Mouse (Mus musculus) liver, embryonic 14.5 days (tissue): ENCODE results near the gene Kcnk18. TPM values are rescaled to one million over a fixed set of nuclear protein-coding genes. Genes with fewer than 3 reads are reported as not detected.

ENCODE experiments used
- ATAC-seq: fragments of 200-750 bp; cut with Nextera tagmentation; 2 replicates; pipeline ENCODE4 v1.8.0; 2017; ENCODE audit warnings: moderate number of reproducible peaks, mild to moderate bottlenecking, moderate library complexity; ENCODE audit not compliant: insufficient read depth
- DNase-seq, 3 experiments: peaks; one replicate each; pipeline ENCODE4 v3.0.0-alpha.2; 2012 to 2013; ENCODE audit warnings: low read depth in 3 of 3, low spot score in 3 of 3
- H3K27ac ChIP-seq: fragments of 300-500 bp; sonication (generic); 2 replicates; pipeline ENCODE4 v1.5.1; 2014; ENCODE audit warnings: moderate library complexity, mild to moderate bottlenecking, control low read depth, inconsistent platforms
- H3K27me3 ChIP-seq: fragments of 300-500 bp; sonication (generic); 2 replicates; pipeline ENCODE4 v1.6.1; 2014; ENCODE audit warnings: mild to moderate bottlenecking, low read length, moderate library complexity; ENCODE audit not compliant: control insufficient read depth, insufficient read depth
- H3K36me3 ChIP-seq: fragments of 300-500 bp; sonication (generic); replicated peaks from 2 replicates; pipeline ENCODE4 v1.6.1; 2014; ENCODE audit warnings: low read depth; ENCODE audit not compliant: control insufficient read depth, insufficient read depth
- H3K4me1 ChIP-seq, 2 experiments: fragments of 200-500 bp in 1 of 2; fragments of 300-500 bp in 1 of 2; sonication (generic) in 1 of 2; replicated peaks; 2 replicates each; pipeline ENCODE4 v1.6.1; 2012 to 2014; ENCODE audit warnings: antibody characterized with exemption in 1 of 2, inconsistent platforms in 1 of 2, low read length in 1 of 2; ENCODE audit not compliant: control insufficient read depth in 2 of 2, insufficient read depth in 2 of 2
- H3K4me2 ChIP-seq: fragments of 300-500 bp; sonication (generic); 2 replicates; pipeline ENCODE4 v1.6.1; 2014; ENCODE audit warnings: low read depth, mild to moderate bottlenecking, control low read depth, moderate library complexity
- H3K4me3 ChIP-seq, 2 experiments: fragments of 200-500 bp in 1 of 2; fragments of 300-500 bp in 1 of 2; sonication (generic) in 1 of 2; 2 replicates each; pipeline ENCODE4 v1.5.1; 2012 to 2014; ENCODE audit warnings: low read depth in 2 of 2, low read length in 2 of 2, mild to moderate bottlenecking in 2 of 2, control low read depth in 1 of 2, inconsistent platforms in 1 of 2, moderate library complexity in 1 of 2; ENCODE audit not compliant: insufficient read depth in 1 of 2
- H3K9ac ChIP-seq: fragments of 300-500 bp; sonication (generic); replicated peaks from 2 replicates; pipeline ENCODE4 v1.6.1; 2014; ENCODE audit warnings: mild to moderate bottlenecking, control low read depth, moderate library complexity
- H3K9me3 ChIP-seq: fragments of 300-500 bp; sonication (generic); 2 replicates; pipeline ENCODE4 v1.6.1; 2016; ENCODE audit warnings: low read length, mixed read lengths; ENCODE audit not compliant: control insufficient read depth
- CTCF ChIP-seq: IDR thresholded peaks from 2 replicates; pipeline ENCODE4 v1.5.1; 2016; ENCODE audit warnings: antibody characterized with exemption, low read depth, control low read depth
- EP300 ChIP-seq: IDR thresholded peaks from 2 replicates; pipeline ENCODE4 v1.6.1; 2016; ENCODE audit warnings: antibody characterized with exemption, low read depth
- WGBS: fragments of 180-500 bp; shearing (Covaris S2); extraction: QIAGEN DNeasy Blood & Tissue Kit; methylation state at CpG from one replicate; pipeline ENCODE4 v1.1.7; 2014; ENCODE audit not compliant: insufficient replicate concordance; 5-methylcytosine and 5-hydroxymethylcytosine counted together
- polyA plus RNA-seq, 2 experiments: library from polyadenylated mRNA; depleted of rRNA in 1 of 2; stranded (reverse) in 1 of 2; unstranded in 1 of 2; fragments of >200 nt; fragmentation: Nextera tagmentation in 1 of 2; extraction: Ambion mirVana in 1 of 2; gene quantifications; 2 replicates each; pipeline versions ENCODE4 v1.2.1 to v1.2.3; 2012 to 2014

Kcnk18 gene
- polyA plus RNA-seq, 2 experiments: not detected

DNA sequence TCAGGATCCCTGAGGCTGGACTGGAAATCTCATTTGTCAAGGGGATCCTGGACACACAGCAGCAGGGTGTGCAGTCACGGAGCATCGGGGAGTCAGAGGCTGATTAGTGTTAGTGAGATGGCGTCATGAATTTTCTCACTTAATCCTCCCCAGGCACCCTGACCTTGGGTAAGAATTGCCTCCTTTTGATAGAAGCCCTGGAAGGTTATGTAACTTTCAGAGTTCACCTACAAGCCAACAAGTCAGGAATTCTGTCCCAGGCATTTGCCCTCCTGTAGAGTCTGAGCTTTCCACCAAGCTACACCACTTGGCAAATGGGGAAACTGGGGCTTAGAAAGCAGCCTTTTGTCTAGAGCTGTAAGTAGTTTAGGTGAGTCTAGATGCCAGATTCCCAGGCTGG, 2.1 kb downstream of the Kcnk18 start:
- H3K36me3 ChIP-seq: no peaks in the 10 kb centered on the region
- TF ChIP-seq CTCF: no peak
- no peak for TF ChIP-seq EP300
- no peak overlapping the region for H3K4me2 ChIP-seq
- ATAC-seq (no peak), DNase-seq (no peak)
- WGBS: 60% methylated on average over 3 of the region's 3 CpGs
- H3K4me1 ChIP-seq: no peaks in the 10 kb centered on the region
- H3K27ac ChIP-seq: no peak overlapping the region
- H3K4me3 ChIP-seq: no peak overlapping the region
- no peaks in the 10 kb centered on the region for H3K27me3 ChIP-seq
- no peaks in the 10 kb centered on the region for H3K9me3 ChIP-seq
- H3K9ac ChIP-seq: no peak overlapping the region

DNA sequence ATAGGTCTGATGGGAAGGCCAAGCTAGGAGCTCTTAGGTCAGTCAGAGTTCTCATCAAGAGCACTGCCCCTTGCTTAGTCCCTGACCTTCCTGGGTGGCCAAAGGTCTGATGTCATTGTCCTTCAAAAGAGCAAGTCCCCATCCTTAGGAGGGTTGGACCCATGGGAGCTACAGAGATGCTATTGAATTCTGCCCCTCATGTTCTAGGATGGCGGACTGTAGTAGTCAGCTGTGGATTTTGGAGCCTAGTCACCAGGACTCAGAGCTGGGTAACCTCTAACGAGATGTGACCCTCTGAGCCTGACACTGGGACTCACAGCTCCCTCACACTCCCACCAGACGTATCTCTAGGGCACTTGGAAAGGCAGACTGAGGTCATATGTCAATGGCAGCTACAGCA, 9.4 kb downstream of the Kcnk18 start:
- no peak for ATAC-seq
- TF ChIP-seq EP300: no peak
- TF ChIP-seq CTCF: no peak
- Histone ChIP-seq H3K4me3 (no peak overlapping the region), H3K27me3 (no peaks in the 10 kb centered on the region), H3K4me2 (no peak overlapping the region), H3K9me3 (no peaks in the 10 kb centered on the region), H3K36me3 (no peaks in the 10 kb centered on the region), H3K27ac (no peak overlapping the region), H3K4me1 (no peaks in the 10 kb centered on the region), H3K9ac (no peak overlapping the region)
- DNase-seq: no peak
- WGBS: 42% methylated on average over 3 of the region's 3 CpGs

- H3K4me3 ChIP-seq: no peak overlapping the region
- DNase-seq (no peak), ATAC-seq (no peak)
- H3K27me3 ChIP-seq: no peaks in the 10 kb centered on the region
- no peak for TF ChIP-seq CTCF
- TF ChIP-seq EP300: no peak
- no peaks in the 10 kb centered on the region for H3K9me3 ChIP-seq
- H3K36me3 ChIP-seq: no peaks in the 10 kb centered on the region
- H3K9ac ChIP-seq: no peak overlapping the region
- H3K27ac ChIP-seq: no peak overlapping the region
- H3K4me2 ChIP-seq: no peak overlapping the region
- no peaks in the 10 kb centered on the region for H3K4me1 ChIP-seq
- WGBS: 37% methylated on average over 5 of the region's 5 CpGs
These were observed 13.8 kb downstream of the Kcnk18 start for GRCm38 (mm10) chr19:59232786-59233185.

DNA sequence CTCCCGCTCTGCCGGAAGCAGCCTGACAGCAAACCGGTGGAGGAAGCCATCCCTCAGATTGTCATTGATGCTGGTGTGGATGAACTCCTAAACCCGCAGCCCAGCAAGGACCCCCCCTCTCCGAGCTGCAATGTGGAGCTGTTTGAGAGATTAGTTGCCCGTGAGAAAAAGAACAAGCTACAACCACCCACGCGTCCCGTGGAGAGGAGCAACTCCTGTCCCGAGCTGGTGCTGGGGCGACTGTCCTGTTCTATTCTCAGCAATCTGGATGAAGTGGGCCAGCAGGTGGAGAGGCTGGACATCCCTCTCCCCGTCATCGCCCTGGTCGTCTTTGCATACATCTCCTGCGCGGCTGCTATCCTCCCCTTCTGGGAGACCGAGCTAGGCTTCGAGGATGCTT, 16.0 kb downstream of the Kcnk18 start:
- Histone ChIP-seq H3K4me1 (no peaks in the 10 kb centered on the region), H3K27ac (no peak overlapping the region), H3K9ac (no peak overlapping the region), H3K36me3 (no peaks in the 10 kb centered on the region), H3K4me2 (no peak overlapping the region), H3K27me3 (peaks cover 2% of the 10 kb centered on the region; the same call in 1 of the 2 replicates), H3K9me3 (no peaks in the 10 kb centered on the region), H3K4me3 (no peak overlapping the region)
- TF ChIP-seq EP300 (no peak), CTCF (no peak)
- 62% methylated on average over 18 of the region's 18 CpGs for WGBS
- DNase-seq: no peak
- no peak for ATAC-seq

DNA sequence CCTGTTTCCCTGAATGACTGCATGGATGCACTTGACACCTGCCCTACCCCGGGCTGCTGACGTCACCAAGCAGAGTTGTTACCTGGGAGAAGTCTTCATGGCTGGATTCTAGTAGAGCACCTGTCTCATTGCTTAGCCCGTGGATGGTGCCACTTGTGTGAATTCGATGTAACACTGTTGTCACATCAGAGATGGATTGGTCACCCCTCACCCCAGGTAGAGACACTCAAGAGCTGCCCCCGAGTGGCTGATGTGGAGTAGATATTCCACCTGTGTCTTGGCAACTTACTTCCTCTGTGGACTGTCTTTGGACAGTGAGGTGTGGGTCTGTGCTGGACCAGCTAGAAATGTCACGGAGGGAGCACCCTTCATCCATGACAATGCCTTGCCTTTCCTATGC, 17.0 kb downstream of the Kcnk18 start:
- no peak overlapping the region for H3K27ac ChIP-seq
- H3K4me1 ChIP-seq: no peaks in the 10 kb centered on the region
- H3K4me2 ChIP-seq: no peak overlapping the region
- H3K9ac ChIP-seq: no peak overlapping the region
- 59% methylated on average over 6 of the region's 6 CpGs for WGBS
- ATAC-seq: no peak
- H3K36me3 ChIP-seq: no peaks in the 10 kb centered on the region
- no peak for TF ChIP-seq CTCF
- TF ChIP-seq EP300: no peak
- H3K4me3 ChIP-seq: no peak overlapping the region
- no peak for DNase-seq
- H3K9me3 ChIP-seq: no peaks in the 10 kb centered on the region
- peaks cover 2% of the 10 kb centered on the region; the same call in 1 of the 2 replicates for H3K27me3 ChIP-seq
